Mouse (Mus musculus) Patski (cell line): ENCODE measurements at regions not wholly inside any gene's neighbourhood (a gene's known extent, or its start where the extent isn't known, plus 50 kb on each side); places are given as distances from the start of the nearest gene placed in this dataset.

ENCODE experiments used
- ATAC-seq: fragments of 100-300 bp; one replicate; pipeline ENCODE4 v1.8.0; 2021
- CTCF ChIA-PET: fragments of 350-600 bp; sonication (Branson Sonifier 250); formaldehyde crosslinking; loops from one replicate; lab custom pipeline; 2022; ENCODE audit warnings: inconsistent platforms; lab: Charles Lee
- POLR2A ChIA-PET: fragments of 350-600 bp; sonication (Branson Sonifier 250); formaldehyde crosslinking; loops from one replicate; lab custom pipeline; 2022; ENCODE audit warnings: antibody characterized with exemption, inconsistent platforms; lab: Charles Lee
- DNase-seq: peaks from one replicate; pipeline ENCODE4 v3.0.0-alpha.2; 2011; ENCODE audit warnings: low read depth, low spot score
- H3K27me3 ChIP-seq: fragments of 371-371 bp; one replicate; pipeline ENCODE4 v1.5.1; 2021
- CTCF ChIP-seq: fragments of 100-300 bp; IDR thresholded peaks from one replicate; pipeline ENCODE4 v1.5.1; 2021
- in situ Hi-C: fragments of 300-500 bp; cut with MboI; formaldehyde crosslinking; loops from 3 replicates; pipeline ENCODE4 v1.11.1; 2018; ENCODE audit warnings: low pct_unique_long_range_greater_than_20kb, mixed read lengths

- ChIA-PET CTCF (no interaction called here), POLR2A (no interaction called here)
- DNase-seq (no peak), ATAC-seq (no peak)
- in situ Hi-C loops: no loop called here
- no peaks in the 10 kb centered on the region for H3K27me3 ChIP-seq
- TF ChIP-seq CTCF: no peak
These were observed 563.1 kb downstream of the Etv1 start for GRCm38 (mm10) chr12:39342327-39342726.

GRCm38 (mm10) chr12:39371480-39372245, 592.5 kb downstream of the Etv1 start:
- no peak for TF ChIP-seq CTCF
- no peak for DNase-seq
- POLR2A ChIA-PET: no interaction called here
- ATAC-seq: no peak
- in situ Hi-C loops: no loop called here
- CTCF ChIA-PET: no interaction called here
- H3K27me3 ChIP-seq: no peaks in the 10 kb centered on the region

- DNase-seq (no peak), ATAC-seq (no peak)
- in situ Hi-C loops: no loop called here
- CTCF ChIA-PET: no interaction called here
- TF ChIP-seq CTCF: no peak
- POLR2A ChIA-PET: no interaction called here
- H3K27me3 ChIP-seq: no peaks in the 10 kb centered on the region
These were observed 594.5 kb downstream of the Etv1 start for GRCm38 (mm10) chr12:39373721-39374120.
